Mouse (Mus musculus): Measurements from ENCODE around the gene Pde6b.

The Pde6b gene

DNA sequence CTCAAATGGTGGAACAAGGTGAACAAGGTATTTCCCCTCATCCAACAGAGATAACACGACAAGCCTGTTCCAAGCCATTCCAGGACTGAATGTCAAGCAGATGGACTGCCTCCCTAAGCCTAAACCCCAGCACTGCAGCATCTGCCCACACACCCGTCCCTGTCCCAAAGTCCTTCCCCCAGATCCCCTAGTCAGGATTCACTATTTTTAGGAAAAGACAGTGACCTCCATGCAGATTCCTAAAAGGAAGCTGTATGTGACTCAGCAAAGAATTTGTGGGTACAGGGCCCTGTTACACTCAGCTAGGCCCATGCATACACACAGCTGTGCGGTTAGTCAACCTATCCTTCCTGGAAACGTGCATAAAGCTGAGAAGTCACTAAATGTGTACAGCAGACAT is 1.7 kb upstream of the Pde6b start:
- DNase-seq (ENCODE audit: extremely low read depth, low read depth, low spot score), result no peak

DNA sequence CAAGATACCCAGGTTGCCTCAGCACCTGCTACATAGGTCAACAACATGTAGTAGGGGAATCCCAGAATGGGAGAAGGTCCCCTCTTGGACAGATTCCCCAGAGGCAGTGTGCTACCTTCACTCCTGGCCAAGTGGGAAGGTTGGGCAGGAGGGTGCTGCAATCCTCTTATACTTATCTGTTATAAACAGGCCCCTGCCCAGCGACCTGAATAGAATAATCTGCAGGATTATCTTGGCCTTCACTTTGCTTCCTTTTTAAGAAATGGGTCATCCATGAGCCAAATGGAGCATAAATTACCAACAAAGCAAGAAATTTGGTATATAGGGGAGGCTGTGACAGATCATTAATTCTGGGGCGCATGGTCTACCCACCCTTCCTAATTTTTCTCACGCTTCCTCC is 1.6 kb downstream of the Pde6b start:
- DNase-seq (ENCODE audit: extremely low read depth, low read depth, low spot score), result no peak

DNA sequence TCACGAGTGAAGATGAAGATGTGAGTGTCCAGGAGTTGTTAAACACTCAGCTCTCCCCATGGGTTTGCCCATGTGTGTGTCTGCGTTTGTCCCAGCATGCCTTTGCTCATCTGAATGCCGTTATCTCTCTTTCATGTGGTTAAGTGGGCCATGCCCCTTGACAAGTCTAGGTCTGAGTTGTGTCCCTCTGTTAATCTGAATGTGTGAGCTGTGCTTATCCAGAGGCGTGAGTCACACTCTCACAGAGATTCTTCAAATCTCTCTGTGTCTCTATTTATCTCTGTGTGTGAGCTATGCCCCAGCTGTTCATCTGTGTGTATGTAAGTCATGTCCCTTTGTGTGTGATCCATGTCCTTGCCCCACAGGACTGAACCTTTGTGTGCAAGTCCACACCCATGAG is 15.3 kb downstream of the Pde6b start:
- no peak for DNase-seq (ENCODE audit: extremely low read depth, low read depth, low spot score)

DNA sequence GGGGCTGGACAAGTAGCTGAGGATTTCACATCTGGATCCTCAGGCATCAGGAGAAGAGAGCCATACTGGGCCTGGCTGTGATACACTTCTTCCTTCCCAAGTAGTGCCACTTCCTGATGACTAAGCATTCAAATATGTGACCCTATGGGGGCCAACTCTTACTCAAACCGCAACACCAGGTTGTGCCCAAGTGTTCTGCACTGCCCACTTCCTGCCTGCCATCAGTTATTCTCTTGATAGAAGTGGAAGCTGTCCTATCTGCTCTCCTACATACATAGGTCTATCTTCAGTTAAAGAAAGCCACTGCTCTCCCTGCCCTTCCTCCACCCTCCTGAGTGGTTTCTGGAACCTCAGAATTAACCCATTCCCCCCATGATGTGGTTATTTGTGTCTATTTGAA is 17.3 kb downstream of the Pde6b start:
- DNase-seq (ENCODE audit: extremely low read depth, low read depth, low spot score), result no peak

DNA sequence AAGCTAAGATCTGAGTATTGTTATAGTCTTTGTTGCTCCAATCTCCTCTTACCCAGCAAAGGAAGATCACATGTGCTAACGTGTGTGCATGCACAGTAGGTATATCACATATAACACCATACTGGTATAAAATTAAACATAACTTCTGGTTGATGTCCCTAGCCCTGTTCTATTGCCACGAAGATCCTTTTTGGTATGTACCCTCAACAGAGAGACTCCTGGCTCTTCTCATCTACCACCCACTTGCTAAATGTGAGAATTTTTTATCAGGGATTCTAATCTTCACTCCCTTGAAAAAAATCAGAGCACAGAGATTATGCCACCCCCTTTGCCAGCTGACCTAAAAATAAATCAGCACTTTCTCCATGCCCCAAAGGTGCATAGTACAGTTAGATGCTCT is 18.8 kb downstream of the Pde6b start:
- DNase-seq (ENCODE audit: extremely low read depth, low read depth, low spot score), result no peak

DNA sequence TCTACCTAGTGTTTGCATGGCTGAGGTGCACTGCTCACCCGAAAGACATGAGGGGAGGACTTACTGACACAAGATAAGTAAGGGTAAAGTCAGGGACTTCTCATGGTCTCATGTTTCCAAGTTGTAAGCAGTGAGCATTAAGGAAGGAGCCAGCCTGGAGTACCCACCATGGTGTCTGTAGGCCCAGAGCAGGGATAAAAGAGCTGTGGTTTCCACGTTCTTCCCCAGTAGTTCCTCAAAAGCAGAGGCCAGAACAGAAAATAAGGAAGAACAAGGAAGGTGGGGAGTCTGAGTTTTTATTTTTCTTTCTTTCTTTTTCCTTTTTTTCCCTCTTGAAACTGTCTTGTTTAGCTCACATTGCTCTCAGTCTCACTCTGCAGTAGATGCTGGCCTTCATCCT is 26.5 kb downstream of the Pde6b start:
- no peak for DNase-seq (ENCODE audit: extremely low read depth, low read depth, low spot score)

DNA sequence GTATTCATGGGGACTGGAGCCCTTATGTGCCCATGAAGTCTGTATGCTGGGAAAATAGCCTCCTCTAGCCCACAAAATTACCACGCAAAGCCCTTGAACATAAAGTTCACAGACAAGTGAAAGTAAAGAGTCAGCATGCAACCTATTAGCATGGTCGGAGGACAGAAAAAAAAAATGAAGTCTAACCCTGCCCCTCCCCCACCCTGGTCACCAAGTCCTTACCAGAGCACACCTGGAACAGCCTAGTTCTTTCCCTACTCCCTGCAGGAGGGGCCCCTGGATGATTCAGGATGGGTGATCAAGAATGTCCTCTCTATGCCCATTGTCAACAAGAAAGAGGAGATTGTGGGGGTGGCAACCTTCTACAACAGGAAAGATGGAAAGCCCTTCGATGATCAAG is 34.5 kb downstream of the Pde6b start:
- no peak for DNase-seq (ENCODE audit: extremely low read depth, low read depth, low spot score)

DNA sequence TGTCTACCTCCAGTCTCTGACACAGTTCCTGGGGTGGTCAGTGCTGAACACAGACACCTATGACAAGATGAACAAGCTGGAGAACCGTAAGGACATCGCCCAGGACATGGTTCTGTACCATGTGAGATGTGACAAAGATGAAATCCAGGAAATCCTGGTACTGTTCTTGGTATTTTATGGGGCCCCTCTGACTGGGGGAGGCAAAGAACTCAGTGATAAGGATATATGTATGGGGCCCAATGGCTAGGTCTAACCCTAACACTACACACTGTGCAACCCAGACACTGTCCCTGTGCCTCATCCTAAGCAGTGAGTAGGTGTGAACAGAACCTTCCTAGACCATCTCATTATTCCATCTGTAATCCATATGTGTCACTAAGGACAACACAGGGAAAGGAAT is 35.2 kb downstream of the Pde6b start:
- no peak for DNase-seq (ENCODE audit: extremely low read depth, low read depth, low spot score)

DNA sequence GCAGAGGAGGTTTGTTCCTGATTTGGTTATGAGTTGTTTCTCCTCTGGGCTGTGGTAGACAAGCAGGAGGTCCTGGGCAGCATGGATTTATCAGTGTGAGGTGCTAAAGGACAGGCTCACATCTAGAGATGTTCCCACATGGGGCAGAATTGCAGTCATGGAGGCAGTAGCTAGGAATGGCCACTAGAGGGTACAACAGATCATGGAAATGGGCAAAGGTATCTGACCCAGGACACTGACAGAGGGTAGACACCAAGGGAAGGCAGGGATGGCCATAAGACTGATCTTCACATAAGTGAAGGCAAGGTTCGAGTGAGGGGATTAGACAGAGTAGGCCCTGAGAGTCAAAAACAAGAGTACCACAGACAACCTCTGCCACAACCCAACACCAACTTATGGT is 39.0 kb downstream of the Pde6b start:
- no peak for DNase-seq (ENCODE audit: extremely low read depth, low read depth, low spot score)

DNA sequence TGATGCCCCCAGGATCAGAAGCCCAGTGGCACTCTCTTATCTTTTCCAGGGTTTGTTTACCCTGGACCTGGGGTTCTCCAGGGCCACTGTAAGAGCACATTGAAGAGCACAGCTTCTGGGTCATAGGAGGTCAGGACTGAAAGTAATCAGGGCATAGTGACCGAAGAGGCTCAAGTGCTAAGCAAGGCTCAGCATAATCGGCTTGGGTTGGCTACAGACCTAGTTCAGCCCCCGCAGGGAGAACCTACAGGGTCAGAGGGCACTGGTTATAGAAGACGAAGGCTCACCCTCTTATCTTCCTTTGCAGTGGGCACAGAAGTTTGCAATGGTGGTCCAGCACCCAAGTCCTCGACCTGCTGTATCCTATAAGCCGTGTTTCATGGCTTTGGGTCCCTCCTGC is 43.0 kb downstream of the Pde6b start:
- DNase-seq (ENCODE audit: extremely low read depth, low read depth, low spot score), result no peak

DNA sequence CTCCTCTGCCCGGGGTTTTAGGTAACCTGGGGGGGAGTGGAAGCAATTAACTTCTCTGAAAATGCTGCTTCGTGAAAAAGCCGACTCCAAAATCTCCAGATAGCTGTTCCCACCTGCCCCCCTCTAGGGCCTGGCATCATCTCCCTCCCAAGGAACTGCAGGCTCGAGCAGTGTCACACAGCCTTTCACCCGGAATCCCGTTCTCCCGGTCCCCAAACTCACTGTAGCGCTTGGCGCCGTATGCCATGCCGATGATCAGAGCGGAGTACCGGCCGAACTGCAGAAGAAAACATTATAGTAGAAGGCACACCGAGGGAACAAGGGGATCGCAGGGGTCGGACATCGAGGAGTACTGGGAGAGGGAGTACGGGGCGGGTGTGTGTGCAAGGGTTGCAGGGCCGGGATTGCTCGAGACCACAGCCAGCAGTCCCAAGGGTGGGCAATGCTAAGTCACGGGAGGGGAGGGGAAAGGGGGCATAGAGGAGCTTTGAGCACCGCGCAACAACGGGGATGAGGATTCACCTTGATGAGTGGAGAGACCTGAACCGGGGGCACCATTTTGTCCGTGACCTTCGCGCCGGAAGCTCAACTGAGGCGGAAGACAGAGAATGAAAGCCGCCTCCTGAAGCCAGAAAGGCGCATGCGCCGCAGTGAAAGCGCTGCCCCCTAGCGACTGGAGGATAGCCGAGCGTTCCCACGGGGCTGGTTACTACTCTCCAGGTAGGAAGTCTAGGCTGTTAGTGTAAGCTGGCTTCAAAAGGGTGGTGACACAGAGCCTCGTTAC is 45.8 kb downstream of the Pde6b start, which contains the start of gene Atp5k:
Atp5k (minus strand) TSS at position 645 of the 784 bp plus-strand sequence.
- no peak for DNase-seq (ENCODE audit: extremely low read depth, low read depth, low spot score)

DNA sequence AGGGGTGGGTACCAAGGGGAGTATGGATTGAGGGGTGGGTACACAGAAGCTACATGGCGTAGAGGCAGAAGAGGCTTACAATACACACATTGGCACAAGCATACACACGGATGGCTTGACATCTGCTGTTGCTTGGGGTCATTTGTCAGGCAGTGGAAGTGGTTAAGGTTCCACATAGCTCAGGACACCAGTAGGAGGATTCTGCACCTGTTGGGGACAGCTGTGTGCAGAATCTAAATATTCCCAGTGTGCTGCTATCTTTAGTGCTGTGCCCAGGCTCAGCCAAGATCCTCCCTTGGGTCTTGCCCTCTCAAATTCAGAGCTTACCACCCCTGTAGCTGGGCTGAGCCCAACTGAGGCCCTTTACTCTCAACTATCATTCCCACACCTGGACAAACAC is 47.9 kb downstream of the Pde6b start:
- DNase-seq (ENCODE audit: extremely low read depth, low read depth, low spot score), result no peak

DNA sequence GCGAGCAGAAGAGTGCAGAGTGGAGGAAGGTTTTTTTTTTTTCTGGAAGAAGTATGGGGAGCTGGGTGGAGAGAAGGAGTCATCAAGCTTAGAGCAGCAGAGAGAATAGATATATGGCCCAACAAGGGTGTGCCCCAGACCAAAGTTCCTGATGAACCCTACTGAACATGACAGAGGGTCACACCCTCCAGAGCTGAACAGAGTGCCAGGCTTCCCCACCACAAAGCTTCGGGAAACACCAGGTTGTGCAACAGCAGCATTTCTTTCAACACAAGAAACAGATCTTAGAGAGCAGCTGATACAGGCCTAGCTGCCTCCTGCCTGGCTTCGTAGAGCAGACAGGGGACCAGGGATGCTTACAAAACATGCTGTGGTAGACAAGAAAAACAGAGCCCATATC is 58.8 kb downstream of the Pde6b start:
- no peak for DNase-seq (ENCODE audit: extremely low read depth, low read depth, low spot score)

DNA sequence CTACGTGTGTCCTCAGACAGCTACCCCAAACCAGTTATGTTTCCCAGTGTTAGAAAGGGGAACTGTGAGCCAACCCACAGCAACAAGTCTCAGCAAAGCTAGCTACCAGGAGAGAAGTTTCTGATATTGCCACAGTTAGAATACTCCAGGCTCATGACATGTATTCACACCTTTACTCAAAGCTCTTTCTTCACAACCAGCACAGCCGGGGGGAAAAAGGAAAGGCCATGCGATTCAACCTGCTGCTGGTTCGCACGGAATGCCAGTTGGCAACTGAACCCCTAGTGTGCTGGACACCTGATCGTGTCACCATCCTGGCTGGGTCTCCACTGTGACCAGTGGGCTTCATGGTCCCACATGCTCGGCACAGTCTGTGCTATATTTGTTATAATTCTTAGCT is 59.7 kb downstream of the Pde6b start:
- DNase-seq (ENCODE audit: extremely low read depth, low read depth, low spot score), result peak; percentile 66

DNA sequence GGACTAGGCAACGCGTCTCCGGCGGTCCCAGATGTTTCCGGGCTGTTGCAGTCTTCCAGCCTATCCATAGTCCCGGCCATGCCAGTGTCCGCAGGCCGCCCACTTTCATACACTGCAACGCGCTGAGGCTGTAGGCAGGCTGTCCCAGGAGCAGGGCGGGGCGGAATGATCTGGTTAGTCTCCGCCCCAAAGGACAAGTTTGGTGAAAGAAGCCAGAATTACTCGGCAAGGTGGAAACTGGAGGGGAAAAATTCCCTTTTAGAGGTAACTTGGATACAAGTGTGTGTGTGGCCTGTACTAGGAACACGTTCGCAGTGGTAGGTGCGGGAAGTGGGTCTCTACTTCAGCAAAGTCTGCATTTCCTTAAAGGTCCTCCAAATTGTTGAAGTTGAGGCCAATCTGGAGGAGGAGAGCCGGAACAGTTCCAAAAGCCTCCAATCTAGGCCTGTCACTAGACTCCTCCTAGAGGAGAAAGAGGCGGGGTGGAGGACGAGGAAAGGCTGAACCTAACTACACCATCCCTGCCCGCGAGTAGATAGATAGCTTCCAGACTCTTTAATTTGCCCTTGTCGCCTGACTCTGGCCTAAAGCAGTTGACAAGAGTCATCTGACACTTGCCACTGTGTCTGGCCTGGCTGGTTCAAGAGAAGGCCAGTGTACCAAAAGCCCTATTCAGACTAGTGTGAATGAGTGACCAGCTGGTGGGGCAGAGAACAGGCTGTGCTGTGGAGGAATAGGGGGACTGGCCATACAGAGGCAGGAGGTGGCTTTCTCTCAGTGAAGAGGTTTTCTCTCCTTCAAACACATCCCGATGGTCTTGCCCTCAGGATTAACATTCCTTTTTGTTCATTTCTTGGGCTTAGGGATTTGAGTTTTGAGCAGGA is 60.8 kb downstream of the Pde6b start, which contains the start of gene Mfsd7a:
Mfsd7a (minus strand) TSS at position 107 of the 884 bp plus-strand sequence.
- DNase-seq (ENCODE audit: extremely low read depth, low read depth, low spot score), result no peak

DNA sequence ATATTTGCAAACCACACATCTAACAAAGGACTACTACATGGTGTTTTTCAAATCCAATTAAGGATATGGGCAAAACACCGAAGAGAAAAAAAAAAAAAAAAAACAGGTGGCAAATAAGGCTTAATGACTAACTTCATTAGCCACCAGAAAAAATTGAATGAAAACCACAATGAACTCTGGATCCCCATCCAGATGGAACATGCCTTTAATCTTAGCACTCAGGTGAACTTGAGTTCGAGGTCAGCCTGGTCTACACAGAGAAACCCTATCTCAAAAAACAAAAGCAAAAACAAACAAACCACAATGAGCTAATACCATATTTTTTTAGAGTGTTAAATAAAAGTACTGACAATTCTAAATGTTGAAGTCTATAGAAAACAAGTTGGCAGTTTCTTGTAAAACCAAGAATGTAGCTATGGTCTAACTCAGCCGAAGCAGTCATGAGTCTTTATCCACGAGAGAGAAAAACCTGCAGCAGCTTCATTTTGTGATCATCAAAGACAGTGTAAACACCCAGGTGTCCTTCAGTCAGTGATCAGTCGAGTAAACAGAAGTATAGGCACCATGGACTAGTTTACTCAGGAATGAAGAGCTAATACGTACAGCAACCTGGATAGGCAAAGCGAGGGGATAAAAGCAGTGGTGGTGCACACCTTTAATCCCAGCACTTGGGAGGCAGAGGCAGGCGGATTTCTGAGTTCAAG is 62.8 kb downstream of the Pde6b start:
- DNase-seq (ENCODE audit: extremely low read depth, low read depth, low spot score), result no peak

DNA sequence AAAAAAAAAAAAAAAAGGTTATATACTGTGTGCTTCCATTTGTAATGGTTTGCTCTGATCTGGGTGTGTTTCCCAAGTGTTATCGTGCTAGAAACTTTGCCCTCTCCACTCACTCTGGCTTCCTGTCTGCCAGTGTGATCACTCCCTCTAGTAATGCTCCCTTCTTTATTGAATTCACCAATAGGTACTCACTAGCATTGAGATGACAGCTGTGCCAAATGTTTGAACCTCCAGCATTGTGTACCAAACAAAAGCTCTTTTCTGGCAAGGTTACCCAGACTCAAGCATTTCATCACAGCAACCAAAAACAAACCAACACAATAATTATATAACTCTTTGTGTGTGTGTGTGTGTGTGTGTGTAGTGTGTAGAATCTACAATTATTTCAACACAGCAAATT is 63.4 kb downstream of the Pde6b start:
- no peak for DNase-seq (ENCODE audit: extremely low read depth, low read depth, low spot score)

DNA sequence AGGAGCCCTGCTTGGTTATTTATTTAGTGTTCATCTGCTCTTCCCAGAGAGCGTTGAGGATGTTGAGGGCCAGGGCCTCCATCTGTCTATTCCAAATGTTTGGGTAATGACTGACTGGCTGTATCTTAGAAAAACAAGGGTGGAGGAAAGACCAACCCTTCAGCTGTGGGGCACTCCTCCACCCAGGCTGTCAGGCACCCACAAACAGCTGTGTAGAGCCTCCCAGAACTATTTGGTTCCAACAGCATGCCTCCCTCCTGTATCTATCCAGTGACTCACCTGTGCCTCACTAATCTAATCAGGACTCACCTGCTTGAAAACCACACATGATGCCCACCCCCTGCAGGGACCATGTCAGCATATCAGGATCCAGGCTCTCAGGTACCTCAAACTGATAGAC is 64.2 kb downstream of the Pde6b start:
- no peak for DNase-seq (ENCODE audit: extremely low read depth, low read depth, low spot score)

DNA sequence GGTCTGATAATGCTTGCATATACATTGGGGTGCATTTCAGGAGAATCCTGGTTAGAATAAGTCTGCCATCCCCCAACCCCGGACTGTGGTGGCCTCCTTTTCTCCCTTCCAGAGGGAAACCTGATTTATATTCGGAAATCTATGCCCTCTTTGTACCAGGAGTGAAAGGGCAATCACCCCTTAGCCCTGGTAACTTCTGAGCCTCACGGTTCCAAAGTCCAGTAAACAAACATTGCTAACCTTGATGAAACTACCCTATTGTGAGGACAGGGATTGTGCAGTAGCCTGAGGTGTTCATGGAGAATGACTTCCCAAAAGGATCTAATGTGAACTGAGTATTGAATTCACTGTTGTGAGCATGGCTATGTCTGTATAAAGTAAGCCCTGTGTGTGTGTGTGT is 65.9 kb downstream of the Pde6b start:
- no peak for DNase-seq (ENCODE audit: extremely low read depth, low read depth, low spot score)

DNA sequence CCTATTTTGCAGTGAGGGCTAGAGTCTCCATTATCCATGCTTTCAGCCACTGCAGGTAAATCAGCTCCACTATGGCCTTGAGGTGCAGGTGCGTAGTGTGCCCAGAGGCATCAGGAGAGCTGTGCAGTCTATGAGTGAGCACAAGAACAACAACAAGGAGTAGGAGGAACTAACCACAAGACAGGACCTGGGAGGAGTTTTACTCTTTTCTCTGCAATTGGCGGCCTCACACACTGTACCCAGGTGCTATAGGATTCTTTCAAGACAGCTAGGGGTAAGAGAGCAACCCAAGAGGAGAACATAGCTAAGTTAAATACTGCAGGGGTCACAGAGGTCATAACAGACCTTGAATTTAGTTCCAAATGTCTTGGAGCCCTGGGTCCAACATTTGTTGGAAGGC is 70.5 kb downstream of the Pde6b start:
- DNase-seq (ENCODE audit: extremely low read depth, low read depth, low spot score), result no peak

DNA sequence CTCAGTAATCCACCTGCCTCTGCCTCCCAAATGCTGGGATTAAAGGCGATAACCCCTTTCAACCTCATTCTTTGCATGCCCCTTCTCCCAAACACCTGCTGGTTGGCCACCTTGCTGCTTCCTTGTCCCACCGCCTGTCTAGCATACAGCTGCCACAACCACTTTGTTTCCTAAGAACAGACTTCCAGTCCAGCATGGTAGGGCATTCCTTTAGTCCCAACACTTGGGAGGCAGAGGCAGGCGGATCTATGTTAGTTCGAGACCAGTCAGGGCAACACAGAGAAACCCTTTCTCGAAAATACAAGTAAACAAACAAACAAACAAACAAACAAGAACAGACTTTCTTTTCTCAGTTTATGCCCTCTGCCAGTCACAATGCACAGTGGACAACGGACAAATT is 72.3 kb downstream of the Pde6b start:
- DNase-seq (ENCODE audit: extremely low read depth, low read depth, low spot score), result no peak

Measured in fat pad, adult 2 months (tissue).